Mouse (Mus musculus) G1E (cell line): ENCODE data around the gene B3gnt9. TPM values are rescaled to one million over a fixed set of nuclear protein-coding genes. Genes with fewer than 3 reads are reported as not detected.
"Not testable (repeated sequence)": the region's sequence is repeated elsewhere in the genome, so short reads cannot be mapped to it uniquely, and the experiment has no call there.

Experiments used
- ATAC-seq: 2 replicates; pipeline ENCODE4 v1.8.0; 2016; ENCODE audit warnings: mild to moderate bottlenecking; ENCODE audit not compliant: insufficient number of reproducible peaks, poor library complexity, low FRiP score, severe bottlenecking; ENCODE audit errors: extremely low read depth
- DNase-seq: peaks from one replicate; pipeline ENCODE4 v3.0.0; 2012; ENCODE audit warnings: low spot score
- H3K27me3 ChIP-seq: 2 replicates; pipeline ENCODE4 v1.6.1; 2012; ENCODE audit warnings: mild to moderate bottlenecking, low read length, inconsistent platforms; ENCODE audit not compliant: insufficient read depth
- H3K36me3 ChIP-seq: replicated peaks from 2 replicates; pipeline ENCODE3; 2012; ENCODE audit warnings: mild to moderate bottlenecking, inconsistent platforms
- H3K4me1 ChIP-seq: 2 replicates; pipeline ENCODE4 v1.6.1; 2012; ENCODE audit warnings: low read depth, low read length, inconsistent platforms, mixed read lengths; ENCODE audit not compliant: insufficient read depth
- H3K4me3 ChIP-seq: 2 replicates; pipeline ENCODE4 v1.5.1; 2012; ENCODE audit warnings: low read depth, mild to moderate bottlenecking, inconsistent platforms, low read length, moderate library complexity, mixed read lengths
- H3K9me3 ChIP-seq: replicated peaks from 2 replicates; pipeline ENCODE4 v1.6.1; 2012; ENCODE audit warnings: inconsistent platforms
- CTCF ChIP-seq: IDR thresholded peaks from 2 replicates; pipeline ENCODE4 v1.5.1; 2012; ENCODE audit warnings: low read depth, low read length, inconsistent platforms, mixed read lengths
- GATA1 ChIP-seq: IDR thresholded peaks from 2 replicates; pipeline ENCODE4 v1.6.1; 2012; ENCODE audit warnings: borderline replicate concordance, low read length, inconsistent platforms, mixed read lengths
- GATA2 ChIP-seq: IDR thresholded peaks from 2 replicates; pipeline ENCODE4 v1.6.1; 2012; ENCODE audit warnings: low read depth, low read length, inconsistent platforms, borderline replicate concordance
- POLR2AphosphoS5 ChIP-seq: IDR thresholded peaks from 2 replicates; pipeline ENCODE4 v1.6.1; 2012; ENCODE audit warnings: low read depth, low read length, inconsistent platforms; ENCODE audit not compliant: insufficient replicate concordance
- TAL1 ChIP-seq: conservative IDR thresholded peaks from 2 replicates; pipeline ENCODE4 v1.6.1; 2012; ENCODE audit warnings: low read depth, low read length, inconsistent platforms, mixed read lengths
- polyA plus RNA-seq: library from polyadenylated mRNA; stranded (reverse); fragments of >175 nt; gene quantifications from 2 replicates; pipeline ENCODE4 v1.2.3, GENCODE M21; 2012
- total RNA-seq, 2 experiments: library from RNA; stranded (forward) in 1 of 2; stranded (reverse) in 1 of 2; fragments of 200-1000 nt in 1 of 2; fragments of >200 nt in 1 of 2; fragmentation: Nextera tagmentation in 1 of 2; gene quantifications; 2 replicates each; pipeline ENCODE4 v1.2.3; 2014 to 2017

Gene B3gnt9
- total and polyA plus RNA-seq, 3 experiments, result 4.4 to 6.2 (median 5.9) TPM

GRCm38 (mm10) chr8:105235206-105235605 is 19.7 kb downstream of the B3gnt9 start:
- no peak for DNase-seq
- peaks cover 83% of the 10 kb centered on the region for H3K36me3 ChIP-seq
- peaks cover 34% of the 10 kb centered on the region for H3K4me1 ChIP-seq
- TF ChIP-seq POLR2AphosphoS5, result no peak
- no peak for TF ChIP-seq GATA1
- TF ChIP-seq GATA2, result no peak
- no peak for TF ChIP-seq TAL1
- no peaks in the 10 kb centered on the region for H3K27me3 ChIP-seq
- no peak overlapping the region for H3K4me3 ChIP-seq
- H3K9me3 ChIP-seq, result no peaks in the 10 kb centered on the region
- no peak for ATAC-seq

- H3K9me3 ChIP-seq, result no peaks in the 10 kb centered on the region
- H3K36me3 ChIP-seq, result peaks cover 82% of the 10 kb centered on the region
- no peaks in the 10 kb centered on the region for H3K27me3 ChIP-seq
- H3K4me3 ChIP-seq, result no peak overlapping the region
- ATAC-seq (no peak), DNase-seq (no peak)
- TF ChIP-seq POLR2AphosphoS5 (no peak), TAL1 (no peak), CTCF (no peak), GATA2 (no peak), GATA1 (no peak)
- H3K4me1 ChIP-seq, result peaks cover 38% of the 10 kb centered on the region
Observed at GRCm38 (mm10) chr8:105233126-105233935, 21.6 kb downstream of the B3gnt9 start.

GRCm38 (mm10) chr8:105232321-105232693 is 22.6 kb downstream of the B3gnt9 start:
- not testable (repeated sequence) for DNase-seq, H3K9me3 ChIP-seq, H3K27me3 ChIP-seq, H3K4me3 ChIP-seq, ATAC-seq
- Histone ChIP-seq H3K36me3 (peaks cover 83% of the 10 kb centered on the region), H3K4me1 (peaks cover 36% of the 10 kb centered on the region)

- H3K4me3 ChIP-seq, result no peak overlapping the region
- peaks cover 36% of the 10 kb centered on the region for H3K4me1 ChIP-seq
- H3K36me3 ChIP-seq, result peaks cover 83% of the 10 kb centered on the region
- no peak for TF ChIP-seq TAL1
- no peak for TF ChIP-seq GATA2
- TF ChIP-seq GATA1, result no peak
- no peak for TF ChIP-seq POLR2AphosphoS5
- TF ChIP-seq CTCF, result no peak
- H3K9me3 ChIP-seq, result no peaks in the 10 kb centered on the region
- no peak for DNase-seq
- ATAC-seq, result no peak
- no peaks in the 10 kb centered on the region for H3K27me3 ChIP-seq
Observed at GRCm38 (mm10) chr8:105231503-105232320, 23.2 kb downstream of the B3gnt9 start.

GRCm38 (mm10) chr8:105225917-105226316 is 29.0 kb downstream of the B3gnt9 start:
- no peaks in the 10 kb centered on the region for H3K9me3 ChIP-seq
- no peaks in the 10 kb centered on the region for H3K27me3 ChIP-seq
- H3K4me1 ChIP-seq, result peaks cover 35% of the 10 kb centered on the region
- TF ChIP-seq GATA2 (no peak), GATA1 (no peak), CTCF (no peak), POLR2AphosphoS5 (no peak), TAL1 (no peak)
- DNase-seq, result no peak
- ATAC-seq, result no peak
- peaks cover 34% of the 10 kb centered on the region for H3K36me3 ChIP-seq
- H3K4me3 ChIP-seq, result peak overlapping the region; percentile 98

GRCm38 (mm10) chr8:105225272-105225593 is 29.7 kb downstream of the B3gnt9 start:
- TF ChIP-seq CTCF (no peak), GATA2 (no peak), GATA1 (no peak), POLR2AphosphoS5 (no peak), TAL1 (no peak)
- Histone ChIP-seq H3K9me3 (no peaks in the 10 kb centered on the region), H3K36me3 (peaks cover 29% of the 10 kb centered on the region), H3K4me1 (peaks cover 32% of the 10 kb centered on the region), H3K4me3 (peak overlapping the region; percentile 98), H3K27me3 (no peaks in the 10 kb centered on the region)
- DNase-seq (peak; percentile 12), ATAC-seq (no peak)
